Mouse (Mus musculus): ENCODE data around the gene Ece1. TPM values are rescaled to one million over a fixed set of nuclear protein-coding genes. Genes with fewer than 3 reads are reported as not detected.
A peak's percentile ranks its signal among the peaks of the same experiment; 100 is the strongest.

Ece1 gene
- polyA plus RNA-seq, 1 experiment: 33.7 TPM

GRCm38 (mm10) chr4:137853822-137854221 is 8.2 kb upstream of the Ece1 start:
- no peaks in the 10 kb centered on the region for H3K27me3 ChIP-seq (replicated peaks; ENCODE audit: control insufficient read depth, insufficient read depth, low read length)
- 79% methylated on average over 6 of the region's 6 CpGs for WGBS
- no peak for DNase-seq
- TF ChIP-seq CTCF (conservative IDR thresholded peaks at IDR 0.05; ENCODE audit: insufficient read depth, insufficient read length, low read depth, low read length) (no peak), POLR2A (IDR thresholded peaks at IDR 0.05; ENCODE audit: low read depth, low read length) (no peak)
- H3K4me1 ChIP-seq (ENCODE audit: control insufficient read depth, insufficient read depth, low read length): peaks cover 5% of the 10 kb centered on the region
- no peaks in the 10 kb centered on the region for H3K36me3 ChIP-seq (ENCODE audit: control insufficient read depth, insufficient read depth, low read length)
- no peak overlapping the region for H3K4me3 ChIP-seq (ENCODE audit: insufficient read depth, low read depth, low read length)
- no peak overlapping the region for H3K27ac ChIP-seq (ENCODE audit: insufficient read depth, low read depth, low read length)

GRCm38 (mm10) chr4:137855741-137856341 is 6.2 kb upstream of the Ece1 start:
- H3K36me3 ChIP-seq (ENCODE audit: control insufficient read depth, insufficient read depth, low read length): no peaks in the 10 kb centered on the region
- peaks cover 5% of the 10 kb centered on the region for H3K4me1 ChIP-seq (ENCODE audit: control insufficient read depth, insufficient read depth, low read length)
- peak; percentile 93 for DNase-seq
- H3K27ac ChIP-seq (ENCODE audit: insufficient read depth, low read depth, low read length): peak overlapping the region; percentile 41
- H3K27me3 ChIP-seq (replicated peaks; ENCODE audit: control insufficient read depth, insufficient read depth, low read length): no peaks in the 10 kb centered on the region
- 43% methylated on average over 9 of the region's 9 CpGs for WGBS
- H3K4me3 ChIP-seq (ENCODE audit: insufficient read depth, low read depth, low read length): no peak overlapping the region
- no peak for TF ChIP-seq POLR2A (IDR thresholded peaks at IDR 0.05; ENCODE audit: low read depth, low read length)
- no peak for TF ChIP-seq CTCF (conservative IDR thresholded peaks at IDR 0.05; ENCODE audit: insufficient read depth, insufficient read length, low read depth, low read length)

- H3K4me3 ChIP-seq (ENCODE audit: insufficient read depth, low read depth, low read length): no peak overlapping the region
- no peaks in the 10 kb centered on the region for H3K36me3 ChIP-seq (ENCODE audit: control insufficient read depth, insufficient read depth, low read length)
- 53% methylated on average over 7 of the region's 7 CpGs for WGBS
- H3K4me1 ChIP-seq (ENCODE audit: control insufficient read depth, insufficient read depth, low read length): peaks cover 5% of the 10 kb centered on the region
- DNase-seq: peak; percentile 71
- no peaks in the 10 kb centered on the region for H3K27me3 ChIP-seq (replicated peaks; ENCODE audit: control insufficient read depth, insufficient read depth, low read length)
- TF ChIP-seq CTCF (conservative IDR thresholded peaks at IDR 0.05; ENCODE audit: insufficient read depth, insufficient read length, low read depth, low read length) (peak; percentile 74), POLR2A (IDR thresholded peaks at IDR 0.05; ENCODE audit: low read depth, low read length) (no peak)
- no peak overlapping the region for H3K27ac ChIP-seq (ENCODE audit: insufficient read depth, low read depth, low read length)
These were observed 4.9 kb upstream of the Ece1 start for GRCm38 (mm10) chr4:137857116-137857515.

- H3K36me3 ChIP-seq (ENCODE audit: control insufficient read depth, insufficient read depth, low read length): no peaks in the 10 kb centered on the region
- TF ChIP-seq POLR2A (IDR thresholded peaks at IDR 0.05; ENCODE audit: low read depth, low read length) (no peak), CTCF (conservative IDR thresholded peaks at IDR 0.05; ENCODE audit: insufficient read depth, insufficient read length, low read depth, low read length) (no peak)
- 73% methylated on average over 2 of the region's 2 CpGs for WGBS
- DNase-seq: peak; percentile 21
- H3K4me1 ChIP-seq (ENCODE audit: control insufficient read depth, insufficient read depth, low read length): peaks cover 13% of the 10 kb centered on the region
- no peak overlapping the region for H3K4me3 ChIP-seq (ENCODE audit: insufficient read depth, low read depth, low read length)
- no peak overlapping the region for H3K27ac ChIP-seq (ENCODE audit: insufficient read depth, low read depth, low read length)
- no peaks in the 10 kb centered on the region for H3K27me3 ChIP-seq (replicated peaks; ENCODE audit: control insufficient read depth, insufficient read depth, low read length)
These were observed 3.7 kb upstream of the Ece1 start for GRCm38 (mm10) chr4:137858371-137858770.

- no peak for DNase-seq
- 4% methylated on average over 17 of the region's 17 CpGs for WGBS
These were observed 501 bp upstream of the Ece1 start for GRCm38 (mm10) chr4:137861461-137862011.

GRCm38 (mm10) chr4:137862516-137863240 is 641 bp downstream of the Ece1 start:
- H3K27me3 ChIP-seq (replicated peaks; ENCODE audit: control insufficient read depth, insufficient read depth, low read length): no peaks in the 10 kb centered on the region
- peak overlapping the region; percentile 80 for H3K27ac ChIP-seq (ENCODE audit: insufficient read depth, low read depth, low read length)
- 11% methylated on average over 21 of the region's 21 CpGs for WGBS
- peak; percentile 31 for DNase-seq
- TF ChIP-seq POLR2A (IDR thresholded peaks at IDR 0.05; ENCODE audit: low read depth, low read length) (no peak), CTCF (conservative IDR thresholded peaks at IDR 0.05; ENCODE audit: insufficient read depth, insufficient read length, low read depth, low read length) (no peak)
- H3K4me1 ChIP-seq (ENCODE audit: control insufficient read depth, insufficient read depth, low read length): peaks cover 40% of the 10 kb centered on the region
- H3K4me3 ChIP-seq (ENCODE audit: insufficient read depth, low read depth, low read length): peak overlapping the region; percentile 97
- H3K36me3 ChIP-seq (ENCODE audit: control insufficient read depth, insufficient read depth, low read length): no peaks in the 10 kb centered on the region

More at GRCm38 (mm10) chr4:137861461-137862011, 501 bp upstream of the Ece1 start:
- H3K4me3 ChIP-seq (ENCODE audit: insufficient read depth, low read depth, low read length): peak overlapping the region; percentile 79
- TF ChIP-seq CTCF (conservative IDR thresholded peaks at IDR 0.05; ENCODE audit: insufficient read depth, insufficient read length, low read depth, low read length) (no peak), POLR2A (IDR thresholded peaks at IDR 0.05; ENCODE audit: low read depth, low read length) (no peak)
- H3K36me3 ChIP-seq (ENCODE audit: control insufficient read depth, insufficient read depth, low read length): no peaks in the 10 kb centered on the region
- peak overlapping the region; percentile 85 for H3K27ac ChIP-seq (ENCODE audit: insufficient read depth, low read depth, low read length)
- H3K27me3 ChIP-seq (replicated peaks; ENCODE audit: control insufficient read depth, insufficient read depth, low read length): no peaks in the 10 kb centered on the region
- H3K4me1 ChIP-seq (ENCODE audit: control insufficient read depth, insufficient read depth, low read length): peaks cover 33% of the 10 kb centered on the region

- H3K36me3 ChIP-seq (ENCODE audit: control insufficient read depth, insufficient read depth, low read length): no peaks in the 10 kb centered on the region
- WGBS: 64% methylated on average over 4 of the region's 4 CpGs
- DNase-seq: peak; percentile 34
- TF ChIP-seq POLR2A (IDR thresholded peaks at IDR 0.05; ENCODE audit: low read depth, low read length) (no peak), CTCF (conservative IDR thresholded peaks at IDR 0.05; ENCODE audit: insufficient read depth, insufficient read length, low read depth, low read length) (no peak; the same call in 1 of the 2 replicates)
- no peak overlapping the region for H3K27ac ChIP-seq (ENCODE audit: insufficient read depth, low read depth, low read length)
- H3K4me1 ChIP-seq (ENCODE audit: control insufficient read depth, insufficient read depth, low read length): peaks cover 43% of the 10 kb centered on the region
- no peak overlapping the region for H3K4me3 ChIP-seq (ENCODE audit: insufficient read depth, low read depth, low read length)
- no peaks in the 10 kb centered on the region for H3K27me3 ChIP-seq (replicated peaks; ENCODE audit: control insufficient read depth, insufficient read depth, low read length)
These were observed 2.0 kb downstream of the Ece1 start for GRCm38 (mm10) chr4:137864031-137864430.
